Mouse (Mus musculus): Measurements from ENCODE around the gene Anapc2. TPM values are rescaled to one million over a fixed set of nuclear protein-coding genes. Genes with fewer than 3 reads are reported as not detected.
A peak's percentile ranks its signal among the peaks of the same experiment; 100 is the strongest.

Anapc2 gene
- polyA plus RNA-seq, 1 experiment from 2014 or later: 116 TPM

DNA sequence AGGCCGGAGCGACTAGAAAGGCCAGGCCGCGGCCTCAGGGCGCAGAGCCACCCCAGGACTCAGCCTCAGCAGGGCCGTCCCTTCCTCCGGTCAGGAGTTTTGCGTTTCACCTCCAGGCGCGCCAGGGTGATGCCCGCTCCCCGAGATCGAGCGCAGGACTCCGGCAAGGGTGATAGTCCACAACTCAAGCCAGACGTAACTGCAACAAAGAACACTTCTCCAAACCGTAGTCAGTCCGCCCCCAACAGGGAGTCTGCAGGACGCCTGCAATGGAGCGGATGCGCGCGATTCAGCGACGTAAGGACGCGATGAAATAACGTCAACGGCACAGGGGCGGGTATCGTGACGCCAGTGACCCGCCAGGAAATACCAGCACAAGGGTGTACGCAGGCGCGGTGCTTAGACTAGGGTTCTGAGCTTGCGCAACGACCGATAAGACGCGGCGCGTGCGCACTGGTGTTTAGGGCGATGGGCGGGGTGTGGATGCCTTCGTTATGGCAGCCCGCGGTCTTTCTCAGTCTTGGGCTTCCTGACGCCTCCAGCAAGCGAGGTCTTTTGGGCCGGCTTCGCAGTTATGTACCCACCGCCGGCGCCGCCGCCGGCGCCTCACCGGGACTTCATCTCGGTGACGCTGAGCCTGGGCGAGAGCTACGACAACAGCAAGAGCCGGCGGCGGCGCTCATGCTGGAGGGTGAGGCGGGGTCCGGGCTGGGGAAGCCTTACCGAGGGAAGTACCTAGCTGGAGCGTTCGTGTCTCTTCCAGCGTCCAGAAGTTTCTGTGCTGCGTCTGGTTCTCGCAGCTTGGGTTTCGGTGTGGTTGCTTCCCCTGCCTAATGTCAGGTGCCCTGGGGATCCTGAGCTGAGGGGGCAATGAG, 60.2 kb downstream of the Anapc2 start, which contains the start of gene Man1b1:
Man1b1 (plus strand) TSS at position 53 of the 875 bp plus-strand sequence.
- H3K4me3 ChIP-seq (ENCODE audit: low read depth, low read length): peak within 1 kb of the TSS; percentile 91
- peak within 1 kb of the TSS; percentile 92 for H3K9ac ChIP-seq (ENCODE audit: low read length)
- peak within 1 kb of the TSS; percentile 70 for H3K27ac ChIP-seq (ENCODE audit: low read depth, low read length)
- H3K27me3 ChIP-seq (ENCODE audit: control insufficient read depth, insufficient read depth, low read length): no peaks in the 10 kb centered on the region
- peaks cover 3% of the 10 kb centered on the region; the same call in 1 of the 2 replicates for H3K36me3 ChIP-seq (ENCODE audit: control insufficient read depth, insufficient read depth, low read length)
- H3K4me2 ChIP-seq (ENCODE audit: low read depth, low read length, severe bottlenecking): peak within 1 kb of the TSS; percentile 81
- DNase-seq (ENCODE audit: low spot score): peak; percentile 99
- under 1% methylated on average over 78 of the region's 78 CpGs for WGBS
- H3K4me1 ChIP-seq (replicated peaks; ENCODE audit: control insufficient read depth, insufficient read depth, low read length): peaks cover 6% of the 10 kb centered on the region; the same call in 1 of the 2 replicates
- no peaks in the 10 kb centered on the region for H3K9me3 ChIP-seq (ENCODE audit: control insufficient read depth, low read length)
- peak; percentile 98 for ATAC-seq (replicated peaks; ENCODE audit: low FRiP score)

- Histone ChIP-seq H3K4me1 (replicated peaks; ENCODE audit: control insufficient read depth, insufficient read depth, low read length) (peaks cover 6% of the 10 kb centered on the region; the same call in 1 of the 2 replicates), H3K4me3 (ENCODE audit: low read depth, low read length) (peak overlapping the region; percentile 91), H3K9ac (ENCODE audit: low read length) (peak overlapping the region; percentile 86), H3K27ac (ENCODE audit: low read depth, low read length) (no peak overlapping the region), H3K9me3 (ENCODE audit: control insufficient read depth, low read length) (no peaks in the 10 kb centered on the region), H3K4me2 (ENCODE audit: low read depth, low read length, severe bottlenecking) (peak overlapping the region; percentile 81), H3K36me3 (ENCODE audit: control insufficient read depth, insufficient read depth, low read length) (peaks cover 3% of the 10 kb centered on the region; the same call in 1 of the 2 replicates), H3K27me3 (ENCODE audit: control insufficient read depth, insufficient read depth, low read length) (no peaks in the 10 kb centered on the region)
- DNase-seq (ENCODE audit: low spot score) (peak; percentile 44), ATAC-seq (replicated peaks; ENCODE audit: low FRiP score) (no peak)
- 83% methylated on average over 2 of the region's 2 CpGs for WGBS
Measured at GRCm38 (mm10) chr2:25333569-25333968, 61.3 kb downstream of the Anapc2 start.

Other genes with a start within 250 kb of the Anapc2 start
- 68.0 and 81.2 TPM in 2 replicates for gene Nsmf, start 218.1 kb upstream of the Anapc2 start, polyA plus RNA-seq (2014; fragmentation: Nextera tagmentation; extraction: Ambion mirVana)
- gene Entpd8, start 192.2 kb upstream of the Anapc2 start, polyA plus RNA-seq (2014; fragmentation: Nextera tagmentation; extraction: Ambion mirVana): not detected in 2 replicates
- gene Noxa1, start 177.3 kb upstream of the Anapc2 start, polyA plus RNA-seq (2014; fragmentation: Nextera tagmentation; extraction: Ambion mirVana): 0.31 TPM in 1 of 2 replicates, not detected in the other
- gene Nrarp, start 91.7 kb upstream of the Anapc2 start, polyA plus RNA-seq (2014; fragmentation: Nextera tagmentation; extraction: Ambion mirVana): 63.6 and 72.1 TPM in 2 replicates
- 1.3 and 1.5 TPM in 2 replicates for gene Tor4a, start 75.6 kb upstream of the Anapc2 start, polyA plus RNA-seq (2014; fragmentation: Nextera tagmentation; extraction: Ambion mirVana)
- gene Nelfb, start 61.0 kb upstream of the Anapc2 start, polyA plus RNA-seq (2014; fragmentation: Nextera tagmentation; extraction: Ambion mirVana): 110 TPM in 2 replicates
- not detected in 2 replicates for gene Stpg3, start 57.8 kb upstream of the Anapc2 start, polyA plus RNA-seq (2014; fragmentation: Nextera tagmentation; extraction: Ambion mirVana)
- 0.88 and 1.3 TPM in 2 replicates for gene Fam166a, start 53.7 kb upstream of the Anapc2 start, polyA plus RNA-seq (2014; fragmentation: Nextera tagmentation; extraction: Ambion mirVana)
- 615 and 680 TPM in 2 replicates for gene Tubb4b, start 47.8 kb upstream of the Anapc2 start, polyA plus RNA-seq (2014; fragmentation: Nextera tagmentation; extraction: Ambion mirVana)
- gene Slc34a3, start 38.1 kb upstream of the Anapc2 start, polyA plus RNA-seq (2014; fragmentation: Nextera tagmentation; extraction: Ambion mirVana): not detected in 2 replicates
- gene Rnf224, start 35.7 kb upstream of the Anapc2 start, polyA plus RNA-seq (2014; fragmentation: Nextera tagmentation; extraction: Ambion mirVana): not detected in 2 replicates
- gene Rnf208, start 30.2 kb upstream of the Anapc2 start, polyA plus RNA-seq (2014; fragmentation: Nextera tagmentation; extraction: Ambion mirVana): 33.0 and 37.6 TPM in 2 replicates
- not detected in 2 replicates for gene Cysrt1, start 30.0 kb upstream of the Anapc2 start, polyA plus RNA-seq (2014; fragmentation: Nextera tagmentation; extraction: Ambion mirVana)
- gene AL732309.1, start 25.6 kb upstream of the Anapc2 start, polyA plus RNA-seq (2014; fragmentation: Nextera tagmentation; extraction: Ambion mirVana): 5.1 and 5.8 TPM in 2 replicates
- 13.6 and 15.8 TPM in 2 replicates for gene Tmem203, start 17.0 kb upstream of the Anapc2 start, polyA plus RNA-seq (2014; fragmentation: Nextera tagmentation; extraction: Ambion mirVana)
- gene Tprn, start 9.9 kb upstream of the Anapc2 start, polyA plus RNA-seq (2014; fragmentation: Nextera tagmentation; extraction: Ambion mirVana): 4.6 and 7.3 TPM in 2 replicates
- gene Ssna1, start within 50 bp of the Anapc2 start, polyA plus RNA-seq (2014; fragmentation: Nextera tagmentation; extraction: Ambion mirVana): 222 and 238 TPM in 2 replicates
- gene Tmem210, start 15.7 kb downstream of the Anapc2 start, polyA plus RNA-seq (2014; fragmentation: Nextera tagmentation; extraction: Ambion mirVana): not detected in 2 replicates
- gene Lrrc26, start 17.4 kb downstream of the Anapc2 start, polyA plus RNA-seq (2014; fragmentation: Nextera tagmentation; extraction: Ambion mirVana): not detected in 2 replicates
- gene Grin1, start 46.7 kb downstream of the Anapc2 start, polyA plus RNA-seq (2014; fragmentation: Nextera tagmentation; extraction: Ambion mirVana): 1.7 and 2.1 TPM in 2 replicates
- gene Man1b1, start 59.9 kb downstream of the Anapc2 start, polyA plus RNA-seq (2014; fragmentation: Nextera tagmentation; extraction: Ambion mirVana): 75.7 and 77.8 TPM in 2 replicates
- 20.1 and 20.5 TPM in 2 replicates for gene Dpp7, start 83.9 kb downstream of the Anapc2 start, polyA plus RNA-seq (2014; fragmentation: Nextera tagmentation; extraction: Ambion mirVana)
- gene Uap1l1, start 93.2 kb downstream of the Anapc2 start, polyA plus RNA-seq (2014; fragmentation: Nextera tagmentation; extraction: Ambion mirVana): 3.1 and 5.4 TPM in 2 replicates
- gene Sapcd2, start 99.8 kb downstream of the Anapc2 start, polyA plus RNA-seq (2014; fragmentation: Nextera tagmentation; extraction: Ambion mirVana): 79.0 and 85.0 TPM in 2 replicates
- 0.23 TPM in 1 of 2 replicates, not detected in the other for gene Entpd2, start 123.4 kb downstream of the Anapc2 start, polyA plus RNA-seq (2014; fragmentation: Nextera tagmentation; extraction: Ambion mirVana)
- 120 and 128 TPM in 2 replicates for gene Npdc1, start 126.9 kb downstream of the Anapc2 start, polyA plus RNA-seq (2014; fragmentation: Nextera tagmentation; extraction: Ambion mirVana)
- gene Fut7, start 150.8 kb downstream of the Anapc2 start, polyA plus RNA-seq (2014; fragmentation: Nextera tagmentation; extraction: Ambion mirVana): not detected in 2 replicates
- 9.9 and 10.2 TPM in 2 replicates for gene Abca2, start 156.2 kb downstream of the Anapc2 start, polyA plus RNA-seq (2014; fragmentation: Nextera tagmentation; extraction: Ambion mirVana)
- 0.61 and 0.77 TPM in 2 replicates for gene Clic3, start 184.4 kb downstream of the Anapc2 start, polyA plus RNA-seq (2014; fragmentation: Nextera tagmentation; extraction: Ambion mirVana)
- gene Paxx, start 188.6 kb downstream of the Anapc2 start, polyA plus RNA-seq (2014; fragmentation: Nextera tagmentation; extraction: Ambion mirVana): 22.9 and 24.2 TPM in 2 replicates
- 0.69 and 0.73 TPM in 2 replicates for gene Ptgds, start 197.6 kb downstream of the Anapc2 start, polyA plus RNA-seq (2014; fragmentation: Nextera tagmentation; extraction: Ambion mirVana)
- gene Lcn12, start 221.4 kb downstream of the Anapc2 start, polyA plus RNA-seq (2014; fragmentation: Nextera tagmentation; extraction: Ambion mirVana): not detected in 2 replicates
- 96.1 and 102 TPM in 2 replicates for gene Fbxw5, start 228.3 kb downstream of the Anapc2 start, polyA plus RNA-seq (2014; fragmentation: Nextera tagmentation; extraction: Ambion mirVana)
- gene C8g, start 229.2 kb downstream of the Anapc2 start, polyA plus RNA-seq (2014; fragmentation: Nextera tagmentation; extraction: Ambion mirVana): 5.5 and 5.9 TPM in 2 replicates